Mouse (Mus musculus): ENCODE data around the gene Cks1b. TPM values are rescaled to one million over a fixed set of nuclear protein-coding genes. Genes with fewer than 3 reads are reported as not detected.

Gene Cks1b
- 1 to 10 TPM; 3.7 to 9.7 TPM for total RNA-seq (2023)

GRCm38 (mm10) chr3:89418170-89418860, at the start of gene Cks1b, which contains the start of gene Shc1:
TSS of gene Cks1b (minus strand) at chr3:89418383.
TSS of gene Shc1 (plus strand) at chr3:89418443.

GRCm38 (mm10) chr3:89454401-89455177, 36.4 kb upstream of the Cks1b start, which contains the start of gene Pmvk:
TSS of gene Pmvk (plus strand) at chr3:89454541.

GRCm38 (mm10) chr3:89436176-89437113, 18.3 kb upstream of the Cks1b start, which contains the start of gene Pbxip1:
TSS of gene Pbxip1 (plus strand) at chr3:89436706.

GRCm38 (mm10) chr3:89430171-89431159, 12.3 kb upstream of the Cks1b start, which contains the start of gene Pygo2:
TSS of gene Pygo2 (plus strand) at chr3:89430214.

DNA sequence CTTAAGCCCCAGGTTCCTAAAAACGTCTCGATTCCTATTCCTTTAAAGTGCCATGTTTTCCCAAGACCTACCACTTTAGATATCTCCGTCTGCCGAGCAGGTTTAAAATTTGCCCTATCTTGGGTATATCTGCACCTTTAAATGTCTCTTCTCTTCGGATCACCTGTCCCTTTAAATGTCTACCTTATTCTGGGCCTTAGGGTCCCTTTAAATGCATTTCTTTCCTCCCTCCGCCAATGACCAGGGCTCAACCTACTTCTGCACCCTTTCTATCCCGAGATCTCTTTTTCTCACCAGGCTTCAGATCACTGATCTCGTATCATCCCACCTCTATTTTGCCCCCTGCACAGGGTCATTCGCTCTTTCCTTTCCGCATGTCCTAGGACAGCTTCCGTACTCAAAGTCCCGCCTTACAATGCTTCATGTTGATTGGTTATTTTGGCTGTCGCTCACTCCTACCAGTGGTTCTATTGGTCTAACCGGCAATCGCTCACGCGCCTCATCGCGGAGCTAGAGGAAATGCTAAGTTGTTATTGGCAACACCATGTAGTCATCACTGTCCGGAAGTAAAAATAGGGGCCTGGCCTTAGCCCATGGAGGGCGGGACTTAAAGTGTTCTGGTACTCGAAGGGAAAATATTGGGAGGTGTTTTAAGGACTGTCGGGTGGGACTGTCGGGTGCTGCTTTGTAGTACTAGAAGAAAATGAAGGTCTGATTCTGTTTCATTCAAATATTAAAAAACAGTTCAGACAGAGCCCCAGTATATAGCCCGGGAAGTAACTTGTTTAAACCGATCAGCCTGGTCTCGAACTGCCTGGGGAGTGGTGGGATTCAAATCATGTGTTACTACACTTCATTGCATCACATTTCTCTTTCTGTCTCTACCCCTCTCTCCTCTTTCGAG, 6.4 kb downstream of the Cks1b start, which contains the start of gene Flad1:
Gene Flad1 (minus strand): TSS at position 381 of the 904 bp plus-strand sequence.

GRCm38 (mm10) chr3:89402693-89403092, 15.5 kb downstream of the Cks1b start, which contains the start of gene Lenep:
TSS of gene Lenep (minus strand) at chr3:89402793.

DNA sequence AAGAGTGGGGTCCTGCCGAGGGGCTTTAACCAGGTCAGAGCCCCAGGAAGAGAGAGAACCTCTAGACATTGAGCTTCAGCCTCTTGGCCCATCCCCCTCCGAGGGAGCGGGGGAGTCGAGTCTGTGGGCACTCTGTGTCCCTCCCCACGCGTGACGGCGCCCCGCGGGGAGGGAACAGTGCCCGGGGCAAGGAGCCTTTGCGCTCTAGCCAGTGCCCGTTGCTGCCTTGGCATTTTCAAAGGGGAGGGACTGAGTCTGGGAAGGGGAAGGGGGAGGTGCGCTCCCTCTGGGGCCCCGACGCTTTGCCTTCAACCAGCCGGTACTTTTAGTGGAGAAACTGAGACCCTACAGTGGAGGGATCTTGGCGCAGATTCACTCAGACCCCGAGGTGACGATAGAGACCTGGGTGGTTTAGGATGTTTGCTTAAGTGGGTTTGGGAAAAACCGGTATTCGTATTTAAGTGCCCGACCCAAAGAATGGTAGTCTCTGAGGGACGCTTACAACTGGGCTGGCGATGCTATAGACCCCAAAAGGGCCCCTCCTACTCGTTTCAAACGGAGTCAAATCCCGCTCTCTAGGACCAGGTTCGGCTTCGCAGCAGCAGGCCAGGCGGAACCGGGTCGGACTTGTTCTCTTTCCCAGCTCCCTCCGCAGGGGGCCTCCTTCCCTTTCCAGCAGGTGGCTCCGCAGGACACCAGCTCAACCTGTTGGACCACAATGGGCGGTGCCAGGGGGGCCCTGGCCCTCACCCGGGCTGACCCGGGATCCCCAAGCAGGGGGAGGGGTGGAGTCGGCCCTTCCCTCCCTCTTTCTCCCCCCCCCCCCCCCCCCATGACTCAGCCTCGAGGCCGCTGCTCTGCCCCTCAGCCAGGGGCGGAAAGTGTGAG, 23.9 kb downstream of the Cks1b start, which contains the start of gene Zbtb7b:
Gene Zbtb7b (minus strand): TSS at position 771 of the 888 bp plus-strand sequence.

Other genes starting within 250 kb of the Cks1b start
- gene Scamp3, start 240.9 kb downstream of the Cks1b start, total RNA-seq (2023): 100 to 1,000 TPM; 108 to 133 TPM
- 10 to 100 TPM; 22.6 to 25.4 TPM for gene Fam189b, start 235.2 kb downstream of the Cks1b start, total RNA-seq (2023)
- gene Gba, start 215.5 kb downstream of the Cks1b start, total RNA-seq (2023): 10 to 100 TPM; 89.2 to 94.7 TPM
- 1 to 10 TPM; 6.8 to 9.9 TPM for gene Thbs3, start 203.2 kb downstream of the Cks1b start, total RNA-seq (2023)
- 100 to 1,000 TPM; 144 to 228 TPM for gene Mtx1, start 191.3 kb downstream of the Cks1b start, total RNA-seq (2023)
- gene Muc1, start 189.3 kb downstream of the Cks1b start, total RNA-seq (2023): 1 to 10 TPM; 1.1 to 1.3 TPM
- gene Krtcap2, start 172.4 kb downstream of the Cks1b start, total RNA-seq (2023): 100 to 1,000 TPM in 1 of 2 experiments, 10 to 100 TPM in 1; 97.1 to 103 TPM
- gene Trim46, start 172.1 kb downstream of the Cks1b start, total RNA-seq (2023): 1 to 10 TPM; 4.8 to 5.0 TPM
- 10 to 100 TPM; 76.7 to 98.6 TPM for gene Dpm3, start 159.0 kb downstream of the Cks1b start, total RNA-seq (2023)
- 100 to 1,000 TPM; 163 to 165 TPM for gene Slc50a1, start 147.8 kb downstream of the Cks1b start, total RNA-seq (2023)
- gene Efna1, start 137.2 kb downstream of the Cks1b start, total RNA-seq (2023): 1 to 10 TPM; 1.6 to 3.7 TPM
- gene Efna3, start 95.4 kb downstream of the Cks1b start, total RNA-seq (2023): not detected
- under 1 TPM in 1 of 2 experiments, not detected in 1; 0.67 TPM for gene Efna4, start 80.4 kb downstream of the Cks1b start, total RNA-seq (2023)
- gene Adam15, start 68.4 kb downstream of the Cks1b start, total RNA-seq (2023): 1 to 10 TPM; 7.2 to 7.7 TPM
- not detected for gene Dcst2, start 56.4 kb downstream of the Cks1b start, total RNA-seq (2023)
- gene Dcst1, start 53.1 kb downstream of the Cks1b start, total RNA-seq (2023): not detected
- gene Zbtb7b, start 23.6 kb downstream of the Cks1b start, total RNA-seq (2023): 10 to 100 TPM; 55.7 to 72.5 TPM
- 1 to 10 TPM in 1 of 2 experiments, not detected in 1; 1.3 TPM for gene Lenep, start 15.6 kb downstream of the Cks1b start, total RNA-seq (2023)
- 10 to 100 TPM; 43.0 to 56.7 TPM for gene Flad1, start 6.5 kb downstream of the Cks1b start, total RNA-seq (2023)
- 10 to 100 TPM; 88.3 to 90.4 TPM for gene Shc1, start 60 bp upstream of the Cks1b start, total RNA-seq (2023)
- gene Pygo2, start 11.8 kb upstream of the Cks1b start, total RNA-seq (2023): 10 to 100 TPM; 39.2 to 42.5 TPM
- gene Pbxip1, start 18.3 kb upstream of the Cks1b start, total RNA-seq (2023): 100 to 1,000 TPM; 134 TPM
- gene Pmvk, start 36.2 kb upstream of the Cks1b start, total RNA-seq (2023): 10 to 100 TPM; 18.2 to 19.4 TPM
- gene Kcnn3, start 101.8 kb upstream of the Cks1b start, total RNA-seq (2023): under 1 TPM in 1 of 2 experiments, not detected in 1; 0.17 TPM